Mouse (Mus musculus) heart, embryonic 14.5 days (tissue): Measurements from ENCODE around the gene Mthfd2l. TPM values are rescaled to one million over a fixed set of nuclear protein-coding genes. Genes with fewer than 3 reads are reported as not detected.

Source experiments
- polyA plus RNA-seq: library from polyadenylated mRNA; unstranded; fragments of >200 nt; fragmentation: Nextera tagmentation; extraction: Ambion mirVana; gene quantifications from 2 replicates; pipeline ENCODE4 v1.2.1, GENCODE M21; 2014

Gene Mthfd2l
- polyA plus RNA-seq, 1 experiment from 2014 or later, result 35.5 TPM

Other genes starting within 250 kb of the Mthfd2l start
- gene Cxcl5, start 171.8 kb upstream of the Mthfd2l start, polyA plus RNA-seq, result not detected in 2 replicates
- 3.7 and 3.8 TPM in 2 replicates for gene Ppbp, start 162.6 kb upstream of the Mthfd2l start, polyA plus RNA-seq
- 33.7 and 35.5 TPM in 2 replicates for gene Pf4, start 158.7 kb upstream of the Mthfd2l start, polyA plus RNA-seq
- not detected in 2 replicates for gene Cxcl3, start 145.0 kb upstream of the Mthfd2l start, polyA plus RNA-seq
- gene Cxcl15, start 136.6 kb upstream of the Mthfd2l start, polyA plus RNA-seq, result not detected in 2 replicates
- gene Cxcl1, start 39.9 kb upstream of the Mthfd2l start, polyA plus RNA-seq, result 0.42 and 0.66 TPM in 2 replicates
- 0.20 TPM in 1 of 2 replicates, not detected in the other for gene Cxcl2, start 27.2 kb upstream of the Mthfd2l start, polyA plus RNA-seq
- 0.26 TPM in 1 of 2 replicates, not detected in the other for gene Epgn, start 96.3 kb downstream of the Mthfd2l start, polyA plus RNA-seq
- 0.19 TPM in 1 of 2 replicates, not detected in the other for gene Ereg, start 143.5 kb downstream of the Mthfd2l start, polyA plus RNA-seq
- 0.27 TPM in 1 of 2 replicates, not detected in the other for gene Areg, start 208.5 kb downstream of the Mthfd2l start, polyA plus RNA-seq